Mouse (Mus musculus): ENCODE results near the gene Defb33. TPM values are rescaled to one million over a fixed set of nuclear protein-coding genes. Genes with fewer than 3 reads are reported as not detected.

The Defb33 gene
- polyA plus RNA-seq, 1 experiment = not detected

- Histone ChIP-seq H3ac (ENCODE audit: control insufficient read depth, insufficient read length) (no peak overlapping the region), H3K4me3 (no peak overlapping the region), H3K27me3 (ENCODE audit: control insufficient read depth, insufficient read depth, insufficient read length) (no peaks in the 10 kb centered on the region), H3K79me2 (ENCODE audit: control insufficient read depth, insufficient read depth) (no peaks in the 10 kb centered on the region), H3K4me2 (ENCODE audit: low read depth) (no peak overlapping the region), H3K36me3 (ENCODE audit: control insufficient read depth, insufficient read depth) (no peaks in the 10 kb centered on the region)
- TF ChIP-seq POLR2A (IDR thresholded peaks at IDR 0.05; ENCODE audit: insufficient read length, low read depth) = no peak
- no peak for TF ChIP-seq TCF12 (IDR thresholded peaks at IDR 0.05; ENCODE audit: insufficient read depth, poor library complexity, severe bottlenecking)
- TF ChIP-seq POLR2AphosphoS2 (IDR thresholded peaks at IDR 0.05; ENCODE audit: insufficient read length, low read depth) = no peak
- no peak for TF ChIP-seq MYOD1 (IDR thresholded peaks at IDR 0.05; ENCODE audit: control insufficient read depth in 1 of 3, insufficient read length in 2 of 3, low read depth in 2 of 3)
These were observed 19.8 kb downstream of the Defb33 start for GRCm38 (mm10) chr8:20912288-20912687.

GRCm38 (mm10) chr8:20921971-20922370 lies 29.5 kb downstream of the Defb33 start, which contains the start of gene Gm6040:
Gm6040 (minus strand) TSS chr8:20922071.
- no peak within 1 kb of the TSS for H3K4me2 ChIP-seq (ENCODE audit: low read depth)
- H3K4me3 ChIP-seq = no peak within 1 kb of the TSS
- no peak within 1 kb of the TSS for H3ac ChIP-seq (ENCODE audit: control insufficient read depth, insufficient read length)
- H3K36me3 ChIP-seq (ENCODE audit: control insufficient read depth, insufficient read depth) = no peaks in the 10 kb centered on the region
- no peak for TF ChIP-seq TCF3 (IDR thresholded peaks at IDR 0.05; ENCODE audit: insufficient read length, low read depth)
- TF ChIP-seq POLR2AphosphoS2 (IDR thresholded peaks at IDR 0.05; ENCODE audit: insufficient read length, low read depth) = no peak
- TF ChIP-seq SRF (IDR thresholded peaks at IDR 0.05; ENCODE audit: control insufficient read depth, insufficient read length, low read depth) = no peak
- no peak for TF ChIP-seq MAX (IDR thresholded peaks at IDR 0.05; ENCODE audit: low read depth)
- TF ChIP-seq CEBPB (IDR thresholded peaks at IDR 0.05; ENCODE audit: insufficient read depth, poor library complexity, severe bottlenecking) = no peak
- no peak for TF ChIP-seq E2F4 (IDR thresholded peaks at IDR 0.05; ENCODE audit: insufficient read depth)
- TF ChIP-seq MYOD1 (IDR thresholded peaks at IDR 0.05; ENCODE audit: control insufficient read depth in 1 of 3, insufficient read length in 2 of 3, low read depth in 2 of 3) = no peak
- no peak for TF ChIP-seq USF1 (IDR thresholded peaks at IDR 0.05; ENCODE audit: low read depth)
- no peak for TF ChIP-seq POLR2A (IDR thresholded peaks at IDR 0.05; ENCODE audit: insufficient read length, low read depth)
- TF ChIP-seq REST (IDR thresholded peaks at IDR 0.05; ENCODE audit: insufficient read depth, insufficient read length) = no peak
- TF ChIP-seq TCF12 (IDR thresholded peaks at IDR 0.05; ENCODE audit: insufficient read depth, poor library complexity, severe bottlenecking) = no peak
- H3K27me3 ChIP-seq (ENCODE audit: control insufficient read depth, insufficient read depth, insufficient read length) = no peaks in the 10 kb centered on the region
- no peaks in the 10 kb centered on the region for H3K79me2 ChIP-seq (ENCODE audit: control insufficient read depth, insufficient read depth)

GRCm38 (mm10) chr8:20944610-20945009 lies 52.1 kb downstream of the Defb33 start, which contains the start of gene AY761185:
AY761185 (minus strand) TSS chr8:20944710.
- H3K36me3 ChIP-seq (ENCODE audit: control insufficient read depth, insufficient read depth) = no peaks in the 10 kb centered on the region
- H3K4me2 ChIP-seq (ENCODE audit: low read depth) = no peak within 1 kb of the TSS
- TF ChIP-seq MYOG (IDR thresholded peaks at IDR 0.05; ENCODE audit: control insufficient read depth in 1 of 3, insufficient read depth in 1 of 3, insufficient read length in 2 of 3, low read depth in 2 of 3) = no peak
- no peak for TF ChIP-seq TCF3 (IDR thresholded peaks at IDR 0.05; ENCODE audit: insufficient read length, low read depth)
- TF ChIP-seq MAX (IDR thresholded peaks at IDR 0.05; ENCODE audit: low read depth) = no peak
- TF ChIP-seq SRF (IDR thresholded peaks at IDR 0.05; ENCODE audit: control insufficient read depth, insufficient read length, low read depth) = no peak
- no peak for TF ChIP-seq MYOD1 (IDR thresholded peaks at IDR 0.05; ENCODE audit: control insufficient read depth in 1 of 3, insufficient read length in 2 of 3, low read depth in 2 of 3)
- no peak for TF ChIP-seq USF1 (IDR thresholded peaks at IDR 0.05; ENCODE audit: low read depth)
- no peak for TF ChIP-seq POLR2A (IDR thresholded peaks at IDR 0.05; ENCODE audit: insufficient read length, low read depth)
- no peak within 1 kb of the TSS for H3ac ChIP-seq (ENCODE audit: control insufficient read depth, insufficient read length)
- H3K79me2 ChIP-seq (ENCODE audit: control insufficient read depth, insufficient read depth) = no peaks in the 10 kb centered on the region
- H3K4me3 ChIP-seq = no peak within 1 kb of the TSS
- H3K27me3 ChIP-seq (ENCODE audit: control insufficient read depth, insufficient read depth, insufficient read length) = no peaks in the 10 kb centered on the region

Other genes with a start within 250 kb of the Defb33 start
- gene Gm15056, start 10.0 kb downstream of the Defb33 start, polyA plus RNA-seq (2012; fragmentation: generic; extraction: Trizol) = not detected
- not detected for gene Gm6040, start 29.4 kb downstream of the Defb33 start, polyA plus RNA-seq (2012; fragmentation: generic; extraction: Trizol)
- gene AY761185, start 52.0 kb downstream of the Defb33 start, polyA plus RNA-seq (2012; fragmentation: generic; extraction: Trizol) = not detected
- not detected for gene Defa21, start 132.9 kb downstream of the Defb33 start, polyA plus RNA-seq (2012; fragmentation: generic; extraction: Trizol)
- not detected for gene Defa23, start 162.4 kb downstream of the Defb33 start, polyA plus RNA-seq (2012; fragmentation: generic; extraction: Trizol)
- gene Defa35, start 172.4 kb downstream of the Defb33 start, polyA plus RNA-seq (2012; fragmentation: generic; extraction: Trizol) = not detected
- gene Defa25, start 191.8 kb downstream of the Defb33 start, polyA plus RNA-seq (2012; fragmentation: generic; extraction: Trizol) = not detected
- gene Gm14851, start 203.4 kb downstream of the Defb33 start, polyA plus RNA-seq (2012; fragmentation: generic; extraction: Trizol) = not detected
- not detected for gene Defa30, start 242.0 kb downstream of the Defb33 start, polyA plus RNA-seq (2012; fragmentation: generic; extraction: Trizol)

Measured in myocyte (in vitro differentiated cells).